Mouse (Mus musculus): ENCODE data around the gene Rps6ka5. TPM values are rescaled to one million over a fixed set of nuclear protein-coding genes. Genes with fewer than 3 reads are reported as not detected.
A peak's percentile ranks its signal among the peaks of the same experiment; 100 is the strongest.

Rps6ka5 gene
- polyA plus RNA-seq, 1 experiment from 2014 or later: 3.9 TPM

DNA sequence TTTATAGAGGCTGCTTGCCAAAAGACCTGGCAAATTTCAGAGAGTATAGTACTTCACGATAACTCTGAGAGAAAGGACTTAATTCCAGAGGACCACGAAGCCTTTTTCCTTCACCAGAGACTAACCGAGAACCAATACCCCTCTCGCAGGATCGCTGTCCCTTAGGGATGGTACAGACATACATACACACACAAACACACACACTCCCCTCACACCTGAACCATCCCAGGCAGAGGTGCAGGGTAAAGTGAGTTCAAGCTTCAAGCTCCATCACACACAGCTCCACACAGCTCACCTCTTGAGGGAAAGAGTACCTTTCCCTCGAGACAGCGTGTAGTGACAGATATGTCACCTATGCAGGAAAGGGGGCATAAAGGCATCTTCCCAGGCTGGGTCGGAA, 2.6 kb downstream of the Rps6ka5 start:
- no peaks in the 10 kb centered on the region for H3K36me3 ChIP-seq
- H3K9me3 ChIP-seq: no peaks in the 10 kb centered on the region
- H3K4me1 ChIP-seq: peaks cover 19% of the 10 kb centered on the region
- ATAC-seq (ENCODE audit: extremely low read depth, insufficient number of reproducible peaks, low FRiP score, low TSS enrichment): no peak
- WGBS: 1% methylated on average over 8 of the region's 8 CpGs
- peak overlapping the region; percentile 96 for H3K27ac ChIP-seq (replicated peaks)
- H3K27me3 ChIP-seq (replicated peaks): no peaks in the 10 kb centered on the region
- peak overlapping the region; percentile 93 for H3K4me2 ChIP-seq
- H3K4me3 ChIP-seq: peak overlapping the region; percentile 67
- H3K9ac ChIP-seq: peak overlapping the region; percentile 86

- H3K9ac ChIP-seq: no peak overlapping the region
- no peaks in the 10 kb centered on the region for H3K9me3 ChIP-seq
- no peak overlapping the region for H3K27ac ChIP-seq (replicated peaks)
- H3K4me2 ChIP-seq: no peak overlapping the region
- no peaks in the 10 kb centered on the region for H3K27me3 ChIP-seq (replicated peaks)
- H3K4me3 ChIP-seq: no peak overlapping the region
- 62% methylated on average over 3 of the region's 3 CpGs for WGBS
- H3K4me1 ChIP-seq: peaks cover 30% of the 10 kb centered on the region
- no peak for ATAC-seq (ENCODE audit: extremely low read depth, insufficient number of reproducible peaks, low FRiP score, low TSS enrichment)
- no peaks in the 10 kb centered on the region for H3K36me3 ChIP-seq
Measured at GRCm38 (mm10) chr12:100720801-100721200, 6.0 kb downstream of the Rps6ka5 start.

DNA sequence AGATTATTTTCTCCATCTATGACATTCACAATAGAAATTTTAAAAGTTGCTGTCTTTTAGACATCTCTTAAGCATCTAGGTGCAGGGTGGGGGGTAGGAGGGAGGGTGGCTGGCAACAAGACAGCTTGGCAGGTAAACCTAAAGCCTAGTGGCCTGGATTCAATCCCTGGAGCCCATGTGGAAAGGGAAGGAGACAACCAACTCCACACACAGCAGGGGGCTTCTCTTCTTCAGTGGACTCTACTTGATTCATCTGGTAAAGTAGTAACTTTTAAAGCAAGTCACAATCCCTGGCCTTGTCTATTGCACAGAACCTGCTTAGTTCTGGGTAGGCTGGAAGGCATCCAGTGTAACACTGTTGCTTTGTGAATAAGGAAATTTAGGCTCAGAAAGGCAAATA, 9.3 kb downstream of the Rps6ka5 start:
- no peak for ATAC-seq (ENCODE audit: extremely low read depth, insufficient number of reproducible peaks, low FRiP score, low TSS enrichment)
- peaks cover 14% of the 10 kb centered on the region for H3K4me1 ChIP-seq
- no peak overlapping the region for H3K27ac ChIP-seq (replicated peaks)
- H3K4me2 ChIP-seq: no peak overlapping the region
- no peaks in the 10 kb centered on the region for H3K27me3 ChIP-seq (replicated peaks)
- H3K9ac ChIP-seq: no peak overlapping the region
- H3K9me3 ChIP-seq: no peaks in the 10 kb centered on the region
- H3K36me3 ChIP-seq: no peaks in the 10 kb centered on the region
- no peak overlapping the region for H3K4me3 ChIP-seq

DNA sequence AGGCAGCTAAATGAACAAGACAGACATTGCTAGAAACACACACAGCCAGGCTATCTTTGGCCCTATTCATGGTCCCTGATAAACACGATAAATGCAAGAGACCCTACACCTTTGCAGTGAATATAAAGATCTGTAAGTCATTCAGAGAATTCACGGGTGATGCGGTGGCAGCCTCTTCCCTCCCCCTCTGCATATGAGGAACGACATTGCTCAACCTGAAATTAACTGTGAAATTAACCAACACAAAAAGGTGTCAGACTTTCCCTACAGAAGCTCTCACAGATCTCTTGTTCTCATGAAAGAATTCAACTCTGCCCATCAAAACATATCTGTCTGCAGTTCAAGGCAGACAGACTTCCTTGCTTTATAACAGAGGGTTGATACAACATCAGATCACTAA, 9.8 kb downstream of the Rps6ka5 start:
- ATAC-seq (ENCODE audit: extremely low read depth, insufficient number of reproducible peaks, low FRiP score, low TSS enrichment): no peak
- 38% methylated on average over 4 of the region's 4 CpGs for WGBS
- H3K4me3 ChIP-seq: no peak overlapping the region

GRCm38 (mm10) chr12:100711819-100712218, 15.0 kb downstream of the Rps6ka5 start:
- 57% methylated on average over 5 of the region's 5 CpGs for WGBS
- no peak for ATAC-seq (ENCODE audit: extremely low read depth, insufficient number of reproducible peaks, low FRiP score, low TSS enrichment)
- no peak overlapping the region for H3K27ac ChIP-seq (replicated peaks)
- peaks cover 24% of the 10 kb centered on the region for H3K4me1 ChIP-seq
- no peak overlapping the region for H3K4me2 ChIP-seq
- no peaks in the 10 kb centered on the region for H3K36me3 ChIP-seq
- no peaks in the 10 kb centered on the region for H3K9me3 ChIP-seq
- H3K9ac ChIP-seq: no peak overlapping the region
- no peak overlapping the region for H3K4me3 ChIP-seq
- no peaks in the 10 kb centered on the region for H3K27me3 ChIP-seq (replicated peaks)

More for the DNA sequence above, 9.8 kb downstream of the Rps6ka5 start:
- no peaks in the 10 kb centered on the region for H3K27me3 ChIP-seq (replicated peaks)
- H3K4me2 ChIP-seq: 0 out of 2 replicates have a peak overlapping the region, but pooled peaks have one; percentile 0
- no peak overlapping the region for H3K9ac ChIP-seq
- H3K27ac ChIP-seq (replicated peaks): no peak overlapping the region
- H3K36me3 ChIP-seq: no peaks in the 10 kb centered on the region
- peaks cover 15% of the 10 kb centered on the region for H3K4me1 ChIP-seq
- no peaks in the 10 kb centered on the region for H3K9me3 ChIP-seq

DNA sequence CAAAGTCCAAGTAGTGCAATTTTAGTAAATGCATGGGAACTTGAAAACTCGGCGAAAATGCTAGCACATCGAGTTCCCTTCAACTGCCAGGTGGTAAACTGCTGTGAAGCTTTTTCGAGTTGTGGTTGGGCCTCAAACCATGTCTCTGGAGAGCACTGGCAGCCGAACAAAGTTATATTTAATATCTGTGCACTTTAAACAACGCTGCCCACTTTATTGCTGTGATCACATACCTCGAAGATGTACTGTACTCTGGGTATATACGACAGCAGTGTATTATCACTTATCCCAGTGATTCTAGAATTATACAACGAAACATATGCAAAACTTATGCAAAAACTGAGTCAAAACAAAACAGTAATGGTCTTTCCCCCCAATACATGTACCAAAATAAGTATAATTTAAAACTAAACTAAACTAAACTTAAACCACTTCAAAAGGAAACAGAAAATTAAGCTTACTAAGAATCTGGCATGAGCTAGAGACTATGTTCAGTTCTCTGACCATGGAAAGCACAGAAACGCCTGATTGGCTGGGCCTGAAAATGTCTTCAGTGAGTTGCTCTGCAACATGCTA, 15.6 kb downstream of the Rps6ka5 start:
- H3K27ac ChIP-seq (replicated peaks): no peak overlapping the region; the same call in 1 of the 2 replicates
- H3K36me3 ChIP-seq: no peaks in the 10 kb centered on the region
- no peaks in the 10 kb centered on the region for H3K9me3 ChIP-seq
- WGBS: 60% methylated on average over 10 of the region's 10 CpGs
- peaks cover 18% of the 10 kb centered on the region for H3K4me1 ChIP-seq
- H3K4me3 ChIP-seq: no peak overlapping the region
- no peak for ATAC-seq (ENCODE audit: extremely low read depth, insufficient number of reproducible peaks, low FRiP score, low TSS enrichment)
- no peak overlapping the region for H3K4me2 ChIP-seq
- no peaks in the 10 kb centered on the region for H3K27me3 ChIP-seq (replicated peaks)
- no peak overlapping the region for H3K9ac ChIP-seq

DNA sequence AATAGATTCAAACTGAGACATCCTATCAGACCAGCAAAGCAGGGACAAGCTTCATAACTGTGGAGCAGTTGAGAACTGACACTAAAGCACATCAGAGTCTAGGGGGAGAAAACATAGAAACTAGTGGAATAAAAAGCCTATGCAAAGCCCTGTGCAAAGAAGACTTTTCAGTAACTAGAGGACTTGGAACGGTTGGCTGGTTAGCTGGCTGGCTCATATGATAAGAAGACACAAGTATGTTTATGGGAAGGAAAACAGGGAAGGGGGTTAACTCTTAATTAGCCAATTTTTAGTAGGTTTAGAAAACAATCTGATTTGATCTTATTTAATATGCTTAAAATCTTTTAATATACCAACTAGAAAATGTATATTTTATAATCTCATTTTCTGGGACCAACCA, 16.4 kb downstream of the Rps6ka5 start:
- Histone ChIP-seq H3K4me2 (no peak overlapping the region), H3K4me1 (peaks cover 18% of the 10 kb centered on the region), H3K27ac (replicated peaks) (0 out of 2 replicates have a peak overlapping the region, but pooled peaks have one; percentile 4), H3K27me3 (replicated peaks) (no peaks in the 10 kb centered on the region), H3K9me3 (no peaks in the 10 kb centered on the region), H3K36me3 (no peaks in the 10 kb centered on the region), H3K4me3 (no peak overlapping the region), H3K9ac (no peak overlapping the region)
- no peak for ATAC-seq (ENCODE audit: extremely low read depth, insufficient number of reproducible peaks, low FRiP score, low TSS enrichment)
- 7% methylated on average over 1 of the region's 1 CpGs for WGBS

DNA sequence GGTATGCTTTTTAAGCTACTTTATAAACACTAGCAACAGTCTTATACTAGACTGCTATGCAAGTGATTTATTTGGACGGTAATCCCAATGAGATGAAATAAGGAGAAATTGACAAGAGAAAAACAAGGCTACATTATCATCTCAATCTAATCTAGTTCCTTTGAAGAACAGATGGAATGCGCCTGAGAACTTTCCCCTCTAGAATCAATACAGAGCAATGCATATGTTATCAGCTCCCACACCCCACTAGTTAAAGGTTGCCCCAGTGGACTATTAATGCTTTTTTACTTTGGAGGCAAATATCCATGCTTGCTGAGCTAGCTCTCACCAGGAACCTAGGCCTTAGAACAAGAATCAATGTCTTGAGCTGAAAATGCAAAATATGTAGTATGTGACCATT, 19.5 kb downstream of the Rps6ka5 start:
- Histone ChIP-seq H3K9ac (no peak overlapping the region), H3K4me1 (peaks cover 35% of the 10 kb centered on the region), H3K36me3 (no peaks in the 10 kb centered on the region), H3K27ac (replicated peaks) (no peak overlapping the region), H3K4me3 (no peak overlapping the region), H3K9me3 (no peaks in the 10 kb centered on the region), H3K4me2 (no peak overlapping the region), H3K27me3 (replicated peaks) (no peaks in the 10 kb centered on the region)
- no peak for ATAC-seq (ENCODE audit: extremely low read depth, insufficient number of reproducible peaks, low FRiP score, low TSS enrichment)
- 76% methylated on average over 2 of the region's 2 CpGs for WGBS

DNA sequence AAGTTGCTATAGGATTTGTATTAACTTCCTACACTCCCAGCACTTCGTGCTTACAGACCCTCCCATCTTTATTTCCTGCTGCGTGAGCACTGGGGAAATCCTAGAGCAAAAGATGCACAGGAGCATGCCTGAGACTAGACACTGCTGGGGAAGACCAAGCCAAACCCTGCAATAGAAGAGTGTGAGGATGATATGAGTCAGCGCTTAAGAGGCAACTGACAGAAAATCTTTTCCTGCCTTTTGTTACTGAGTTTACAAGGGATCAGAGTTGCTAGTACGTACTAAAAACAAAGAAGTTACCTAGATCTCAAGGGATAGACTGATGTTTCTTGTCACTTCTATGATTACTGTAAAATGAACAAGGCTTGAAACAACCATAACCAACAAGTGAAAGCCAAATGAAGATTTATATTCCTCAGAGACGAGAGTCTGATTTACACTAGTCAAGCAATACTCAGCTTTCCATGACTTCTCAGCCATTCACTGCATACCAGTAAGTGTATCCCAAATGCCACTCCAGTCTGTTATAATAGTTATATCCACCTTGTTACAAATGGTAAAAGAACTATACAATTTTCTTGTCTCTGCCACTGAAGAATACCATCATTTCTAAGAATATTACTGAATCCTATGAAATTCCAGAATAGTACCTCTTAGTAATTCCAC, 21.6 kb downstream of the Rps6ka5 start:
- Histone ChIP-seq H3K4me2 (peak overlapping the region; percentile 31), H3K36me3 (no peaks in the 10 kb centered on the region), H3K27me3 (replicated peaks) (no peaks in the 10 kb centered on the region), H3K27ac (replicated peaks) (peak overlapping the region; percentile 4; the same call in 1 of the 2 replicates), H3K9me3 (no peaks in the 10 kb centered on the region), H3K4me1 (peaks cover 19% of the 10 kb centered on the region), H3K9ac (no peak overlapping the region), H3K4me3 (no peak overlapping the region)
- 49% methylated on average over 5 of the region's 5 CpGs for WGBS
- ATAC-seq (ENCODE audit: extremely low read depth, insufficient number of reproducible peaks, low FRiP score, low TSS enrichment): no peak

DNA sequence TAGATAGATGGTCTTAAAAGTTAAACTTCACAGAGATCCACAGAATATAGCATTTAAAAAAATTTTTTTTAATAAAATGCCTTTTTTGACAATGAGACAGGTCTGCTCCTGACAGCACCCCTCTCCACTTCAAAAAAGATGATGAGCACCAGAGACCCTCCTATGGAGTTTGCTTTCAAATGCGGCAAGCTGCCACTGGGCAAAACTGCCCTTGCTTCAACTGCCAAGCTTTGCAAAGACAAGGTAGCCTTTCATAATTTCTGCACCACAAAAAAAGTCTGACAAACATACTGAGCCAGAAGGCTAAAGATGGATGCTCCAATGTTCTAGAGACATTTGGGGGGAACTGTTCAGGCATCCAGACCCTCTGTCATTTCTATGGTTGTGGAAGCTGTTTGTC, 28.8 kb downstream of the Rps6ka5 start:
- Histone ChIP-seq H3K36me3 (no peaks in the 10 kb centered on the region), H3K9ac (no peak overlapping the region), H3K4me2 (no peak overlapping the region), H3K9me3 (no peaks in the 10 kb centered on the region), H3K27ac (replicated peaks) (no peak overlapping the region), H3K4me1 (peaks cover 10% of the 10 kb centered on the region; the same call in 1 of the 2 replicates), H3K4me3 (no peak overlapping the region), H3K27me3 (replicated peaks) (no peaks in the 10 kb centered on the region)
- 85% methylated on average over 1 of the region's 1 CpGs for WGBS
- ATAC-seq (ENCODE audit: extremely low read depth, insufficient number of reproducible peaks, low FRiP score, low TSS enrichment): no peak

DNA sequence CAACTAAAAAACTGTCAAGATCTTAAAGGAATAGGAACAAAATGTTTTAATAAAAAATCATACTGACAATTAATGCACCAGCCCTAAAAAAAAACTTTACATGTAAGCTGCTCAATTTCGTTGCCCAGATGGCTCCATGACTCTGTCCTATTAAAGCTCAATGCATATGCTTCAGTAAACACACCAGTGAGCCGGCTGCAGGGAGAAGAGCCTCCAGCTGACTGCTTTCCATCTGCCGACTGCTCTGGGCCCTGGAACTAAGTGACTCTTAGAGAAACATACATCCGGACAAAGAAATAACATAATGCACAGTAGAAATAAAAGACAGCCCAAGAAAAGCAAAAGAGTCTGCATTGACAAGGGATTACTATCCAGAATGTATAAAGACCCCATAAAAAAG, 30.2 kb downstream of the Rps6ka5 start:
- WGBS: 31% methylated on average over 4 of the region's 4 CpGs
- H3K4me1 ChIP-seq: peaks cover 18% of the 10 kb centered on the region
- no peaks in the 10 kb centered on the region for H3K27me3 ChIP-seq (replicated peaks)
- H3K4me2 ChIP-seq: no peak overlapping the region
- H3K9ac ChIP-seq: no peak overlapping the region
- no peaks in the 10 kb centered on the region for H3K36me3 ChIP-seq
- H3K27ac ChIP-seq (replicated peaks): no peak overlapping the region
- H3K9me3 ChIP-seq: no peaks in the 10 kb centered on the region
- no peak overlapping the region for H3K4me3 ChIP-seq
- ATAC-seq (ENCODE audit: extremely low read depth, insufficient number of reproducible peaks, low FRiP score, low TSS enrichment): no peak

DNA sequence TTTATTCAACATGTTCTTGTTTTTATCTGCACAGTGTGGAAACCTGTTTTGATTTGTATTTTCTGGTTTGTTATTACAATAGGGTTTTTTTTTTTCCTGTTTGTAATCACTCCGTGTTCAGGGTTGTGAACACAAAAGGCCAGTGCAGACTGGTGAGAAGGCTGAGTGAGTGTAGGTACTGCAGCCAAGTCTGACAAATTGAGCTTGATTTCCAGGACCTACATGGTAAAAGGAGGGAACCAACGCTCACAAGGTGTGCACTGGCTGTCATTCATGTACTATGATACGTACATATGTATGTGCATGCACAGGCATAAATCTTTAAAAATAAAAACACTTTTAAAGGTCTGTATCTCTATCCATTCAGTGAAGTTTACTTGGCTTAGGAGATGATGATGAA, 31.5 kb downstream of the Rps6ka5 start:
- no peak for ATAC-seq (ENCODE audit: extremely low read depth, insufficient number of reproducible peaks, low FRiP score, low TSS enrichment)
- Histone ChIP-seq H3K4me1 (peaks cover 18% of the 10 kb centered on the region), H3K4me3 (no peak overlapping the region), H3K36me3 (no peaks in the 10 kb centered on the region), H3K9me3 (no peaks in the 10 kb centered on the region), H3K4me2 (no peak overlapping the region), H3K9ac (no peak overlapping the region), H3K27me3 (replicated peaks) (no peaks in the 10 kb centered on the region), H3K27ac (replicated peaks) (no peak overlapping the region)
- WGBS: 79% methylated on average over 3 of the region's 3 CpGs

Measured in heart, embryonic 13.5 days (tissue).